8 mouse cellular contexts compared by ENCODE assay signal in the genomic region with DNA sequence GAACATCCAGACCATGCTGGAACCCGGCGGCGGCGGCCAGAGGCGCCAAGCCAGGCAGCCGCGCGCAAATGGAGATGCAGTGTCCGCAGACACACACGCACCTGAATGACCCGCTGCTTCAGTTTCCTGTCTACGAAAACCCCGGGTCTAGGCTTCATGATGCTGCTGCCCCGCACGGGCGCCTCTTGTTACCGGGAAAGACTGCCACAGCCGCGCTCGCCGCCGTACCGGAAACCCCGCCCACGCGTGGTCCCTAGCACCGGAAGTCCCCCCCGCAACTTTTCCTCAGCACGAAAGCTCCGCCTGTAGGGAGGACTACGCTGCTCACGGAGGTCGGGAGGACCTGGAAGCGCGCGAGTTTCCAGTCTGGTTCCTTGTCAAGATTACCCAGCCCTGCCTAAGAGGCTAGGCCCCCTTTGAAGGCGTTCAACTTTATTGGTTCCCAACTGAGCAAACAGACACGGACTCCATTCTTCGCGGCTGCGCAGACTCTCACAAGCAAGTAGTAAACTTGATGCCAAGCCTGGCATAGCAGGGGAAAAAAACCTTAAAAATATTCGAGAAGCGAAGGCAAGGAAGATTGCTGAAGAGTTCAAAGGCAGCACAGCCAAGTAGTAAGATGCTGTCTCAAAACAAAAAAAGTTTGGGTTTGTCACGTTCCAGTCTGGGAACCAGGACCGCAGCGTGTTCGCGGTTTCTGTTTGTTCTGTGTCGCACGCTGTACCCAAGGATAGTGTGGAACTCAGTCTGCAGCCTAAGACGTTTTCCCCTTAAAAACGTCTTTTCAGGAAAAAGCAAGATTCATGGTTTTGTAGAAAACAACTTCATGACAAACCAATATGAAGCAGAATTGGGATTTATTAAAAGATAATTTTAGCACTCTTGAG. TPM values are rescaled to one million over a fixed set of nuclear protein-coding genes. Genes with fewer than 3 reads are reported as not detected.
DNase-seq lines count a peak whose midpoint lies in the region; ATAC-seq and TF ChIP-seq lines count a peak whose summit lies in the region.

A gene (minus strand): TSS at position 255 of the 887 bp plus-strand sequence.
A gene (plus strand): TSS at position 744 of the 887 bp plus-strand sequence.

- peak; percentile 94 for DNase-seq in ES-E14 (ENCODE audit: low read depth, low spot score)
- peak; percentile 91 for DNase-seq in cerebellum, adult 11-12 months
- DNase-seq in heart, postnatal 25 days (ENCODE audit: low spot score) = peak; percentile 87
- peak; percentile 89 to 97 for DNase-seq in layer of hippocampus, adult 18-20 months (ENCODE audit: low spot score in 2 of 2)
- peak; percentile 93 for DNase-seq in lung, adult 2 months
- DNase-seq in thymus, adult 18-20 months = peak; percentile 81 to 84

- peak; percentile 100 for ATAC-seq in forebrain, embryonic 15.5 days (replicated peaks)
- peak; percentile 91 for ATAC-seq in neutrophil, adult 5-6 weeks (ENCODE audit: extremely low read depth, insufficient number of reproducible peaks, low FRiP score, poor library complexity, severe bottlenecking)

- H3K9me3 ChIP-seq in ES-E14 (ENCODE audit: control insufficient read depth, insufficient read depth, low read depth, low read length) = no peaks in the 10 kb centered on the region
- H3K9me3 ChIP-seq in forebrain, embryonic 15.5 days = no peaks in the 10 kb centered on the region

- H3K27me3 ChIP-seq in forebrain, embryonic 15.5 days = no peaks in the 10 kb centered on the region

- in situ Hi-C loops in ES-E14 (cut with MboI; ENCODE audit: low sequenced_read_pairs in 2 of 2, unreplicated experiment in 2 of 2) = loop anchor here in 1 of 2 experiments (25.0 kb wide), 1 partner anchor 557 kb away; no protein-coding TSS in a partner anchor

- H3K36me3 ChIP-seq in ES-E14 (ENCODE audit: control insufficient read depth, insufficient read depth, low read length, poor library complexity, severe bottlenecking) = peaks cover 5% of the 10 kb centered on the region
- H3K36me3 ChIP-seq in forebrain, embryonic 15.5 days = peaks cover 21% of the 10 kb centered on the region

- WGBS in forebrain, embryonic 15.5 days = under 1% methylated on average over 52 of the region's 52 CpGs
- WGBS in lung, adult 2 months = under 1% methylated on average over 52 of the region's 52 CpGs

- H3K4me1 ChIP-seq in ES-E14 (ENCODE audit: control insufficient read depth in 2 of 2, insufficient read depth in 2 of 2, low read length in 2 of 2, poor library complexity in 1 of 2) = peaks cover 2 to 7% of the 10 kb centered on the region in 2 experiments; a peak in 1 of 4 replicates
- H3K4me1 ChIP-seq in forebrain, embryonic 15.5 days = peaks cover 32% of the 10 kb centered on the region
- H3K4me1 ChIP-seq in lung, adult 2 months (ENCODE audit: control insufficient read depth, insufficient read depth, low read length) = peaks cover 8% of the 10 kb centered on the region; the same call in 1 of the 2 replicates

- H3K27ac ChIP-seq in ES-E14 (ENCODE audit: insufficient read depth, low read depth, low read length, poor library complexity, severe bottlenecking) = peak within 1 kb of the TSS; percentile 79
- H3K27ac ChIP-seq in forebrain, embryonic 15.5 days (replicated peaks) = peak within 1 kb of the TSS; percentile 79

- no peak for TF ChIP-seq CTCF in lung, adult 2 months (IDR thresholded peaks at IDR 0.05; ENCODE audit: insufficient read depth, low read length)

- intact Hi-C loops in heart, postnatal 25 days (cut with DNase I) = no loop called here

- peak; percentile 54; the same call in 1 of the 2 replicates for TF ChIP-seq POLR2A in lung, adult 2 months (IDR thresholded peaks at IDR 0.05; ENCODE audit: borderline replicate concordance, extremely low read depth, low read depth, low read length)

- H3K4me2 ChIP-seq in forebrain, embryonic 15.5 days (replicated peaks) = peak within 1 kb of the TSS; percentile 59

- peak within 1 kb of the TSS; percentile 94 for H3K9ac ChIP-seq in ES-E14 (ENCODE audit: insufficient read depth, low read depth, low read length, poor library complexity, severe bottlenecking)
- peak within 1 kb of the TSS; percentile 70 for H3K9ac ChIP-seq in forebrain, embryonic 15.5 days (replicated peaks)

- H3K4me3 ChIP-seq in ES-E14 (ENCODE audit: insufficient read depth in 1 of 2, low read depth in 1 of 2, low read length in 2 of 2, poor library complexity in 1 of 2, severe bottlenecking in 1 of 2) = peak within 1 kb of the TSS; percentile 83 to 95
- H3K4me3 ChIP-seq in forebrain, embryonic 15.5 days = peak within 1 kb of the TSS; percentile 75
- H3K4me3 ChIP-seq in lung, adult 2 months (replicated peaks; ENCODE audit: extremely low read depth, low read depth, low read length) = peak within 1 kb of the TSS; percentile 80

TF ChIP-seq in ES-E14, 5 proteins besides CTCF, POLR2A, EP300 and RAD21:
- TF ChIP-seq MAFK (IDR thresholded peaks at IDR 0.05; ENCODE audit: insufficient read depth, low read depth, low read length) (no peak), ZNF384 (IDR thresholded peaks at IDR 0.05; ENCODE audit: low read depth, low read length) (peak; percentile 89), ZC3H11A (IDR thresholded peaks at IDR 0.05; ENCODE audit: borderline replicate concordance, low read depth, low read length) (no peak), CHD2 (IDR thresholded peaks at IDR 0.05; ENCODE audit: low read depth, low read length) (no peak; the same call in 1 of the 2 replicates), HCFC1 (IDR thresholded peaks at IDR 0.05; ENCODE audit: borderline replicate concordance, insufficient read depth, low read length) (peak; percentile 86)
TF ChIP-seq in ES-E14: peak in this region for 2.

RNA-seq across cellular contexts. Expression of the first gene that starts in this region (rescaled TPM):
- 44.5 and 49.7 TPM in 2 replicates for total RNA-seq in ES-E14 (2012; rRNA removed)
- polyA plus RNA-seq in forebrain, embryonic 15.5 days (2015; fragmentation: Nextera tagmentation; extraction: Ambion mirVana) = 45.4 and 48.9 TPM in 2 replicates
- total RNA-seq in heart, postnatal 25 days (2021) = 1 to 10 TPM; 7.2 to 8.1 TPM
- total RNA-seq in layer of hippocampus, adult 18-20 months (2021) = 10 to 100 TPM; 29.2 to 30.2 TPM
- 5.7 and 7.4 TPM in 2 replicates for polyA plus RNA-seq in lung, adult 2 months (2012; rRNA removed)
- total RNA-seq in neutrophil, adult 5-6 weeks (2017) = 26.5 and 32.8 TPM in 2 replicates

RNA-seq across cellular contexts. Expression of the second gene that starts in this region (rescaled TPM):
- 96.2 and 101 TPM in 2 replicates for total RNA-seq in ES-E14 (2012; rRNA removed)
- 72.2 and 78.9 TPM in 2 replicates for polyA plus RNA-seq in forebrain, embryonic 15.5 days (2015; fragmentation: Nextera tagmentation; extraction: Ambion mirVana)
- total RNA-seq in heart, postnatal 25 days (2021) = 10 to 100 TPM; 49.7 to 53.1 TPM
- 10 to 100 TPM; 30.1 to 30.9 TPM for total RNA-seq in layer of hippocampus, adult 18-20 months (2021)
- polyA plus RNA-seq in lung, adult 2 months (2012; rRNA removed) = 10.0 and 11.4 TPM in 2 replicates
- total RNA-seq in neutrophil, adult 5-6 weeks (2017) = 27.7 and 38.1 TPM in 2 replicates

Comparison
In these comparisons a context has a peak if more than half of its experiments do, and no peak if none do; other contexts are left out.
1. Peak in every context shown above with its lines: DNase-seq, ATAC-seq, H3K4me3 ChIP-seq and H3K27ac ChIP-seq.